Mouse (Mus musculus) hindbrain, embryonic 13.5 days (tissue): ENCODE results near the gene Esp6. TPM values are rescaled to one million over a fixed set of nuclear protein-coding genes. Genes with fewer than 3 reads are reported as not detected.
"Not testable (repeated sequence)": the region's sequence is repeated elsewhere in the genome, so short reads cannot be mapped to it uniquely, and the experiment has no call there.

Experiments used
- ATAC-seq: fragments of 200-750 bp; cut with Nextera tagmentation; 2 replicates; pipeline ENCODE4 v1.8.0; 2017; ENCODE audit warnings: moderate TSS enrichment; ENCODE audit not compliant: low FRiP score
- H3K27ac ChIP-seq: fragments of 300-500 bp; sonication (generic); 2 replicates; pipeline ENCODE4 v1.5.1; 2015; ENCODE audit warnings: inconsistent platforms, mild to moderate bottlenecking, moderate library complexity
- H3K27me3 ChIP-seq: fragments of 300-500 bp; sonication (generic); 2 replicates; pipeline ENCODE4 v1.6.1; 2015; ENCODE audit warnings: mild to moderate bottlenecking, inconsistent platforms
- H3K36me3 ChIP-seq: fragments of 300-500 bp; sonication (generic); 2 replicates; pipeline ENCODE4 v1.6.1; 2015; ENCODE audit warnings: mild to moderate bottlenecking, inconsistent platforms
- H3K4me1 ChIP-seq: fragments of 300-500 bp; sonication (generic); replicated peaks from 2 replicates; pipeline ENCODE4 v1.6.1; 2015; ENCODE audit warnings: inconsistent platforms
- H3K4me2 ChIP-seq: fragments of 300-500 bp; sonication (generic); 2 replicates; pipeline ENCODE4 v1.6.1; 2015; ENCODE audit warnings: inconsistent platforms, mild to moderate bottlenecking, moderate library complexity
- H3K4me3 ChIP-seq: fragments of 300-500 bp; sonication (generic); 2 replicates; pipeline ENCODE4 v1.5.1; 2015; ENCODE audit warnings: mild to moderate bottlenecking, inconsistent platforms
- H3K9ac ChIP-seq: fragments of 300-500 bp; sonication (generic); 2 replicates; pipeline ENCODE4 v1.6.1; 2015; ENCODE audit warnings: mild to moderate bottlenecking, inconsistent platforms
- H3K9me3 ChIP-seq: fragments of 300-500 bp; sonication (generic); 2 replicates; pipeline ENCODE4 v1.6.1; 2016; ENCODE audit warnings: inconsistent platforms
- WGBS: fragments of 180-500 bp; shearing (Covaris S2); methylation state at CpG from one replicate; pipeline ENCODE4 v1.1.7; 2015; 5-methylcytosine and 5-hydroxymethylcytosine counted together
- polyA plus RNA-seq: library from polyadenylated mRNA; unstranded; fragments of >200 nt; fragmentation: Nextera tagmentation; extraction: Ambion mirVana; gene quantifications from 2 replicates; pipeline ENCODE4 v1.2.1, GENCODE M21; 2015

Esp6 gene
- not detected in 2 replicates for polyA plus RNA-seq

DNA sequence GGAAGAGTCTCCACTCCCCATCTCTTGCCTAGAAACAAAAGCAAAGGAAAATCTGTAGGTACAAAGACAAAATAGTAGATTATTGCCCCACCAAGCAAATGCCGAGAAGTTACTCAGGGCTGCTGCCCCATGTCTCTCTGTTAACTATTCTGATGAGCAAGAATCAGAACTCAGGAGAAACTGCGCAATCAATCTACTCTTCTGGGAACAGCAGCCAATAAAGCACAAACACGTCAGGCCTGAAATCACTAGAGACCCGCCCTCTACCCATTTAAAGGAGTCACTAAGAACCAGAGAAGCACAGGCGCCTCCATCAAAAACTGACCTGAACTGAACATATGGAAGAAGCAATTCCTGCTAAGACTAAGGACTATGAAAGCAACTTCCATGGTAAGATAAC is at the start of gene Esp6:
Gene Esp6 (plus strand): TSS at position 301 of the 400 bp plus-strand sequence.
- H3K4me3 ChIP-seq = no peak within 1 kb of the TSS
- no peak within 1 kb of the TSS for H3K9ac ChIP-seq
- 79% methylated on average over 5 of the region's 5 CpGs for WGBS
- H3K27ac ChIP-seq = no peak within 1 kb of the TSS
- no peaks in the 10 kb centered on the region for H3K9me3 ChIP-seq
- no peaks in the 10 kb centered on the region for H3K4me1 ChIP-seq
- ATAC-seq = no peak
- no peaks in the 10 kb centered on the region for H3K27me3 ChIP-seq
- H3K36me3 ChIP-seq = no peaks in the 10 kb centered on the region
- H3K4me2 ChIP-seq = no peak within 1 kb of the TSS

DNA sequence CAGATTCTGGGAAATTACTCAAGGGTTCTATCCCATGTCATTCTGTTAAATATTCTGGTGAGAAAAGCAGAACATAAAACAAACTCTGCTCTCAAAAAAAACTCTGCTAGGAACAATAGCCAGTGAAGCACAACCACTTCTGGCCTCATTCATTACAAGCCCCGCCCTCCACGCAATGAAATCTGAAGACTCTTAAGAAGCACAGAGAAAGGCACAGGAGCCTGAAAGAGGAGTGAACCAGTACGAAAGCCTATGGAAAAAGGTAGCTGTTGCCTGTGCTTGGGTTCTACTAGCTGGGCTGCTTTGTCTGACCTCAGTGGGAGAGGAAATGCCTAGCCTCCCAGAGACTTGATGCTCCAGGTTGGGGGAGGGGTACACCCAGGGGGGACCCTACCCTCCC is 41.5 kb upstream of the Esp6 start, which contains the start of gene Esp8:
Gene Esp8 (plus strand): TSS at position 205 of the 400 bp plus-strand sequence.
- Histone ChIP-seq H3K36me3 (no peaks in the 10 kb centered on the region), H3K4me1 (no peaks in the 10 kb centered on the region), H3K4me2 (no peak within 1 kb of the TSS), H3K27me3 (no peaks in the 10 kb centered on the region), H3K27ac (no peak within 1 kb of the TSS), H3K9me3 (no peaks in the 10 kb centered on the region), H3K9ac (no peak within 1 kb of the TSS), H3K4me3 (no peak within 1 kb of the TSS)
- ATAC-seq = no peak
- WGBS = 38% methylated on average over 3 of the region's 3 CpGs

DNA sequence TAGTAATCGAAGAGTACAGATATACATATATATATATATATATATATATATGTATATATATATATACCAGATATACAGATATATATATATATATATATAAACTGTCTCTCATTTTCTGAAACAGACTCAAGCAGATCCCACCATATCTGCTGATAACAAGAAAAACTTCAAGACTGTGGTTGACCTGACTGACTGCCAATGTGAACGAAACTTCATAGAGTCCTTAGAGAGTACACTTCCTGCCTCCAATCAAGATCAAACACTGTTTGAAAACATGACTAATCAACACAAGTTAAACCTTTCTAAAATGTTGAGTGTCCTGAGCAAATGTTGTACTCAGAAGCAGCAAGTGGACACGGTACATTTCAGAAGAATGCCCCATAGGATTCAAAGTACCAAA is 31.5 kb upstream of the Esp6 start:
- Histone ChIP-seq H3K27me3 (no peaks in the 10 kb centered on the region), H3K4me3 (no peak overlapping the region), H3K27ac (no peak overlapping the region), H3K9ac (no peak overlapping the region), H3K4me2 (no peak overlapping the region), H3K4me1 (no peaks in the 10 kb centered on the region), H3K36me3 (no peaks in the 10 kb centered on the region), H3K9me3 (no peaks in the 10 kb centered on the region)
- no peak for ATAC-seq
- 85% methylated on average over 3 of the region's 3 CpGs for WGBS

- 81% methylated on average over 1 of the region's 1 CpGs for WGBS
- Histone ChIP-seq H3K4me3 (no peak overlapping the region), H3K9me3 (no peaks in the 10 kb centered on the region), H3K36me3 (no peaks in the 10 kb centered on the region), H3K4me2 (no peak overlapping the region), H3K27me3 (no peaks in the 10 kb centered on the region), H3K27ac (no peak overlapping the region), H3K9ac (no peak overlapping the region), H3K4me1 (no peaks in the 10 kb centered on the region)
- ATAC-seq = no peak
Observed at GRCm38 (mm10) chr17:40531147-40531546, 30.2 kb upstream of the Esp6 start.

- not testable (repeated sequence) for H3K9me3 ChIP-seq, H3K4me3 ChIP-seq, H3K9ac ChIP-seq, H3K27ac ChIP-seq, H3K4me2 ChIP-seq, H3K4me1 ChIP-seq, H3K36me3 ChIP-seq, ATAC-seq, H3K27me3 ChIP-seq
- 78% methylated on average over 5 of the region's 5 CpGs for WGBS
Observed at GRCm38 (mm10) chr17:40547005-40547404, 14.3 kb upstream of the Esp6 start.

DNA sequence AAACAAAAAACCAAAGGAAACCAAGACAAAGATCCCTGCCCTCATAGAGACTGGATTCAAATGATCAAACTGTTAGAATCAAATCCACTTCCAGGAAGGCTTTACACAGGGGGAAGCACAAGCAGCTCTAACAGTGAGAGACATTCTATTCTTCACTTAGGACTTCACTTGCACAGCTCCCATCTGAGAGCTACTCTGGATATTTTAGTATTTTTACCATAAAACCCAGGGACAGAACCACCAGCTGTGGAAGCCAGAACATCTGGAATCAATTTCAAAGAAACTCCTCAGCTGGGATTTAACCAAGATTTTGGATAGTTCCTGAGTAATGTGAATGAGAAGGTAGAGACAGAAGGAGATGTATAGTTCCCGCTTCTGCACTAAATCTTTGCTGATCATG is 7.8 kb upstream of the Esp6 start:
- no peaks in the 10 kb centered on the region for H3K4me1 ChIP-seq
- H3K4me2 ChIP-seq = no peak overlapping the region
- ATAC-seq = no peak
- H3K27me3 ChIP-seq = no peaks in the 10 kb centered on the region
- no peak overlapping the region for H3K4me3 ChIP-seq
- no peak overlapping the region for H3K27ac ChIP-seq
- no peak overlapping the region for H3K9ac ChIP-seq
- H3K36me3 ChIP-seq = no peaks in the 10 kb centered on the region
- WGBS = 84% methylated on average over 1 of the region's 1 CpGs
- no peaks in the 10 kb centered on the region for H3K9me3 ChIP-seq

- H3K9me3 ChIP-seq, H3K4me2 ChIP-seq, H3K4me1 ChIP-seq, H3K4me3 ChIP-seq, H3K27me3 ChIP-seq, H3K36me3 ChIP-seq, H3K9ac ChIP-seq, H3K27ac ChIP-seq, ATAC-seq: not testable (repeated sequence)
- 40% methylated on average over 6 of the region's 6 CpGs for WGBS
Observed at GRCm38 (mm10) chr17:40583906-40584305, 22.6 kb downstream of the Esp6 start.

DNA sequence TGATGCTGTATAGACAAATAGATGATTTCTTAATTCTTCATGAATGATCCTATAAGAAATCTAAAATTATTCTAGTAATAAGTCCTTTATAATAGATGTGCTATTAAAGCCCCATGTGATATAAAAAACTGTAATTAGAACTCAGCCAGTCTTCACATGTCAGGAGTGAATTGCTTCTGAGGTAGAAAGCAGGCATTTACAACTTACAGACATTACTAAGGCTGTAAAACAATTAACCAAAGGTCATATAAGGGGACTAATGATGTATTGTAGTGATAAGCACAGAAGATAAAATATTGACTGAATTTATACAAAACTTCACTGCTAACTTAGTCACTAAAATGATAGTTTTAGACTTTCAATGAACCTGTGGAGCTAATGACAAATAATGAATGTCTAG is 30.0 kb downstream of the Esp6 start:
- H3K4me1 ChIP-seq = no peaks in the 10 kb centered on the region
- no peak overlapping the region for H3K9ac ChIP-seq
- H3K9me3 ChIP-seq = no peaks in the 10 kb centered on the region
- H3K4me3 ChIP-seq = no peak overlapping the region
- H3K36me3 ChIP-seq = no peaks in the 10 kb centered on the region
- no peak for ATAC-seq
- no peak overlapping the region for H3K27ac ChIP-seq
- no peaks in the 10 kb centered on the region for H3K27me3 ChIP-seq
- H3K4me2 ChIP-seq = no peak overlapping the region

DNA sequence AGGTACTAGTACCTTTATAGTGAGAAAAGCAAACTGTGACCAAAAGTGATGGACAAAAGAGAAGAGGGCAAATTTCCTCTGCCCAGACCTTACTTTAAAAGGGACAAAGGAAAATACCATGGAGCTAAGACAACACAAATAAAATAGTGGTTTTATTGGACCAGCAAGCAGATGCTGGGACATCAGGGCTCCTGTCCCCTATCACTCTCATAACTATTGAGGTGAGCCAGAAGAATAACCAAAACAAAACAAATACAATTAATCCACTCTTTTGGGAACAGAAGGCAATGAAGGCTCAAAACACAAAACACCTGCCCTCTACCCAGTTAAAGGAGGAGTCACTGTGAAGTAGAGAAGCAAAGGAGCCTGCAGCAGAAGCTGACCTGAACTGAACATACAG is 37.0 kb downstream of the Esp6 start, which contains the start of gene Esp4:
Gene Esp4 (plus strand): TSS at position 301 of the 400 bp plus-strand sequence.
- Histone ChIP-seq H3K4me3 (no peak within 1 kb of the TSS), H3K27me3 (no peaks in the 10 kb centered on the region), H3K9ac (no peak within 1 kb of the TSS), H3K4me1 (no peaks in the 10 kb centered on the region), H3K27ac (no peak within 1 kb of the TSS), H3K9me3 (no peaks in the 10 kb centered on the region), H3K4me2 (no peak within 1 kb of the TSS), H3K36me3 (no peaks in the 10 kb centered on the region)
- no peak for ATAC-seq

Other genes starting within 250 kb of the Esp6 start
- 0.12 TPM in 1 of 2 replicates, not detected in the other for gene Crisp1, start 242.3 kb upstream of the Esp6 start, polyA plus RNA-seq
- gene Esp8, start 41.5 kb upstream of the Esp6 start, polyA plus RNA-seq = not detected in 2 replicates
- gene Esp4, start 37.1 kb downstream of the Esp6 start, polyA plus RNA-seq = not detected in 2 replicates
- gene Esp3, start 70.6 kb downstream of the Esp6 start, polyA plus RNA-seq = not detected in 2 replicates
- gene Esp1, start 165.6 kb downstream of the Esp6 start, polyA plus RNA-seq = not detected in 2 replicates
- gene Crisp2, start 245.5 kb downstream of the Esp6 start, polyA plus RNA-seq = not detected in 2 replicates
- gene Rhag, start 249.6 kb downstream of the Esp6 start, polyA plus RNA-seq = 0.27 and 0.48 TPM in 2 replicates